Mouse (Mus musculus) liver, adult 2 months (tissue): ENCODE measurements at regions not wholly inside any gene's neighbourhood (a gene's known extent, or its start where the extent isn't known, plus 50 kb on each side); places are given as distances from the start of the nearest gene placed in this dataset.

Experiments used
- CTCF ChIP-seq: fragments of 200-500 bp; IDR thresholded peaks from 2 replicates; pipeline ENCODE4 v1.5.1; 2011; ENCODE audit warnings: low read depth, low read length, control low read depth
- POLR2A ChIP-seq: fragments of 200-500 bp; IDR thresholded peaks from 2 replicates; pipeline ENCODE4 v1.6.1; 2011; ENCODE audit warnings: low read length, control low read depth; ENCODE audit not compliant: insufficient read depth; ENCODE audit errors: extremely low read depth

- no peak for TF ChIP-seq CTCF
- no peak for TF ChIP-seq POLR2A
Observed at GRCm38 (mm10) chr13:84366017-84366416, 143.9 kb downstream of the Tmem161b start.
